Mouse (Mus musculus) myocyte (in vitro differentiated cells): Measurements from ENCODE around the gene Cage1.

Source experiments
- E2F4 ChIP-seq: IDR thresholded peaks from one replicate; pipeline ENCODE4 v1.6.1; 2011; ENCODE audit warnings: mild to moderate bottlenecking, control low read depth, moderate library complexity; ENCODE audit not compliant: insufficient read depth
- MYOD1 ChIP-seq, 3 experiments: IDR thresholded peaks; one replicate each; pipeline ENCODE4 v1.6.1; 2011; ENCODE audit warnings: control low read depth in 2 of 3, low read depth in 2 of 3, mild to moderate bottlenecking in 2 of 3, moderate library complexity in 1 of 3; ENCODE audit not compliant: insufficient read length in 2 of 3, control insufficient read depth in 1 of 3
- MYOG ChIP-seq, 3 experiments: IDR thresholded peaks; one replicate each; pipeline ENCODE4 v1.6.1; 2011; ENCODE audit warnings: control low read depth in 2 of 3, low read depth in 2 of 3, mild to moderate bottlenecking in 2 of 3; ENCODE audit not compliant: insufficient read length in 2 of 3, control insufficient read depth in 1 of 3, insufficient read depth in 1 of 3
- POLR2A ChIP-seq: IDR thresholded peaks from one replicate; pipeline ENCODE4 v1.6.1; 2011; ENCODE audit warnings: low read depth, mild to moderate bottlenecking, control low read depth, moderate library complexity; ENCODE audit not compliant: insufficient read length
- USF1 ChIP-seq: IDR thresholded peaks from one replicate; pipeline ENCODE4 v1.6.1; 2011; ENCODE audit warnings: low read depth, mild to moderate bottlenecking, control low read depth, moderate library complexity

DNA sequence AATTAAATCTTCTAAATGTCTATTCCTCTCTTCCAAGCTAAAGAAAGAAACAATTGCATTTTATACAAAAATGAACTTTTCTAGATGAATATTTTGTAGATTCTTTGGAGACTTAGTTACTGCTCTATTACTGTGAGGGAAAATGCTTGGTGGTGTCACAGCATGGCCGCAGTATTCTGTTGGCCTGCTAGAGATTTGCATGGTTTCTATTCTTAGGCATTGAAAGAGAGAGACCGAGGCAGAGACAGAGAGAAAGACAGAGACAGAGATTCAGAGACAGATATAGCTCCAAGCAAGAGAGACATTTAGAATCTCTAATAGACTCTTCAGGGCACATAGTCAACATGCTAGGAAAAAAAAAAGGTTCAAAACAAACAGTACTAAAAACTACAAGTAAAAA is 28.9 kb downstream of the Cage1 start:
- no peak for TF ChIP-seq POLR2A
- TF ChIP-seq USF1, result no peak
- no peak for TF ChIP-seq MYOD1 (IDR thresholded peaks at IDR 0.05; ENCODE audit: control insufficient read depth in 1 of 3, insufficient read length in 2 of 3, low read depth in 2 of 3)
- no peak for TF ChIP-seq MYOG (IDR thresholded peaks at IDR 0.05; ENCODE audit: control insufficient read depth in 1 of 3, insufficient read depth in 1 of 3, insufficient read length in 2 of 3, low read depth in 2 of 3)
- TF ChIP-seq E2F4, result no peak
